Mouse (Mus musculus) olfactory bulb, adult 2 months (tissue): Measurements from ENCODE around the gene Dnph1.

Experiments
- CTCF ChIP-seq: fragments of 200-500 bp; IDR thresholded peaks from 2 replicates; pipeline ENCODE4 v1.5.1; 2012; ENCODE audit warnings: low read depth, mild to moderate bottlenecking, low read length, moderate library complexity; ENCODE audit not compliant: insufficient read depth
- POLR2A ChIP-seq: fragments of 200-500 bp; IDR thresholded peaks from 2 replicates; pipeline ENCODE4 v1.6.1; 2012; ENCODE audit warnings: mild to moderate bottlenecking, low read depth, low read length, moderate library complexity; ENCODE audit not compliant: insufficient read depth

GRCm38 (mm10) chr17:46484021-46484431, 12.5 kb upstream of the Dnph1 start:
- TF ChIP-seq CTCF (no peak), POLR2A (no peak)
